Mouse (Mus musculus) brown adipose tissue, adult 24 weeks (tissue): ENCODE data around the gene Plcb1. TPM values are rescaled to one million over a fixed set of nuclear protein-coding genes. Genes with fewer than 3 reads are reported as not detected.

ENCODE experiments used
- H3K27ac ChIP-seq: fragments of 200-500 bp; replicated peaks from 2 replicates; pipeline ENCODE4 v1.5.1; 2012; ENCODE audit warnings: low read depth, mild to moderate bottlenecking, low read length
- H3K4me1 ChIP-seq: fragments of 200-500 bp; 2 replicates; pipeline ENCODE4 v1.6.1; 2012; ENCODE audit warnings: low read length, mixed read lengths; ENCODE audit not compliant: control insufficient read depth, insufficient read depth, insufficient read length
- H3K4me3 ChIP-seq: fragments of 200-500 bp; 2 replicates; pipeline ENCODE4 v1.5.1; 2012; ENCODE audit warnings: low read depth, mild to moderate bottlenecking, low read length, moderate library complexity; ENCODE audit not compliant: insufficient read depth
- polyA plus RNA-seq: library from polyadenylated mRNA; stranded (reverse); fragments of >200 nt; gene quantifications from 2 replicates; pipeline ENCODE4 v1.2.4, GENCODE M21; 2012; ENCODE audit not compliant: missing spikeins, insufficient read depth, insufficient read length

Plcb1 gene
- polyA plus RNA-seq, 1 experiment = 8.9 TPM

GRCm38 (mm10) chr2:135402916-135403315, 617.0 kb downstream of the Plcb1 start:
- H3K4me1 ChIP-seq = no peaks in the 10 kb centered on the region
- H3K27ac ChIP-seq = no peak overlapping the region

DNA sequence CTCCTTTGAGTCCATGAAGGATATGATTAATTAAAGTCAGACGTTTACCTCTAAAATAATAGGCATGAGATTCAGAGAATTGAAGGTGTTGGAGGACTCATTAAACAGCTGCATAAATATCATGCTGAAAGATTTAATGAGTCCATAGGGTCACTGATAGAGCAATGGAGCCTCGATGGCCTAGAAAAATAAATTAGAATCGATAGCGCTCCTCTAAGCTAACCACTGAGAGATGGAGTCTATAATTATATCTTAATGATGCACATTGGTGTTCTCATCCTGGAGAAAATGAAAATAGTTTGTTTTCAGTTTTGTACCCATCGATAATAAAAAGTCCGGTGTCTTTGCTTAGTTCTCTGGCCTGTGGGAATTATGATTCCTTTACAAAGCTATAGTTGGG, 617.5 kb downstream of the Plcb1 start:
- no peak overlapping the region for H3K4me3 ChIP-seq
- H3K27ac ChIP-seq = no peak overlapping the region
- no peaks in the 10 kb centered on the region for H3K4me1 ChIP-seq

More at GRCm38 (mm10) chr2:135402916-135403315, 617.0 kb downstream of the Plcb1 start:
- H3K4me3 ChIP-seq = no peak overlapping the region

GRCm38 (mm10) chr2:135404095-135404494, 618.2 kb downstream of the Plcb1 start:
- H3K4me1 ChIP-seq = no peaks in the 10 kb centered on the region

GRCm38 (mm10) chr2:135409418-135410097, 623.7 kb downstream of the Plcb1 start:
- Histone ChIP-seq H3K4me1 (no peaks in the 10 kb centered on the region), H3K4me3 (no peak overlapping the region), H3K27ac (no peak overlapping the region)

More at GRCm38 (mm10) chr2:135404095-135404494, 618.2 kb downstream of the Plcb1 start:
- Histone ChIP-seq H3K4me3 (no peak overlapping the region), H3K27ac (no peak overlapping the region)

GRCm38 (mm10) chr2:135411675-135412074, 625.8 kb downstream of the Plcb1 start:
- Histone ChIP-seq H3K4me3 (no peak overlapping the region), H3K4me1 (no peaks in the 10 kb centered on the region), H3K27ac (no peak overlapping the region)

DNA sequence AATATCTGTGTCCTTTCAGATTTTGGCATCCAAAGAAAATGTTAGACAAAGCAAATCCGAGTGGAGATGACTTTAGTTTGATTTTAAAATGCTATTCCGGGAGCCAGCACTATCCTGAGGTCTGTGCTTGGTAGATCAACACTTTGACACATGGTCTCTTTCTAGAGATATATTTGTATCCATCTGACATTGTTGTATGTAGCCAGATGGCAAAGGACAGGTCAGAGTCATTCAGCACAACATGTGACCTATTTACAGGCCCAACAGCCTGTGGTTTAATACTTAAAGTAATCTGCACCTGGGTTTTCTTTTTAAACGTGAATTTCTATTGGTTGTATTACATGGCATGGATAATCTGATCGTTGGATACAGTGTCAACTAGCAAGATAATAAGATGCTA, 629.3 kb downstream of the Plcb1 start:
- H3K4me1 ChIP-seq = no peaks in the 10 kb centered on the region
- H3K4me3 ChIP-seq = no peak overlapping the region
- H3K27ac ChIP-seq = no peak overlapping the region

GRCm38 (mm10) chr2:135419301-135419700, 633.4 kb downstream of the Plcb1 start:
- Histone ChIP-seq H3K27ac (no peak overlapping the region), H3K4me3 (no peak overlapping the region), H3K4me1 (no peaks in the 10 kb centered on the region)

GRCm38 (mm10) chr2:135434947-135435515, 649.2 kb downstream of the Plcb1 start:
- Histone ChIP-seq H3K4me1 (0 out of 2 replicates have a peak, but pooled peaks cover 3% of the 10 kb centered on the region), H3K4me3 (no peak overlapping the region), H3K27ac (no peak overlapping the region)

- Histone ChIP-seq H3K4me3 (no peak overlapping the region), H3K27ac (peak overlapping the region; percentile 39; the same call in 1 of the 2 replicates), H3K4me1 (0 out of 2 replicates have a peak, but pooled peaks cover 3% of the 10 kb centered on the region)
These were observed 653.2 kb downstream of the Plcb1 start for GRCm38 (mm10) chr2:135439034-135439433.

DNA sequence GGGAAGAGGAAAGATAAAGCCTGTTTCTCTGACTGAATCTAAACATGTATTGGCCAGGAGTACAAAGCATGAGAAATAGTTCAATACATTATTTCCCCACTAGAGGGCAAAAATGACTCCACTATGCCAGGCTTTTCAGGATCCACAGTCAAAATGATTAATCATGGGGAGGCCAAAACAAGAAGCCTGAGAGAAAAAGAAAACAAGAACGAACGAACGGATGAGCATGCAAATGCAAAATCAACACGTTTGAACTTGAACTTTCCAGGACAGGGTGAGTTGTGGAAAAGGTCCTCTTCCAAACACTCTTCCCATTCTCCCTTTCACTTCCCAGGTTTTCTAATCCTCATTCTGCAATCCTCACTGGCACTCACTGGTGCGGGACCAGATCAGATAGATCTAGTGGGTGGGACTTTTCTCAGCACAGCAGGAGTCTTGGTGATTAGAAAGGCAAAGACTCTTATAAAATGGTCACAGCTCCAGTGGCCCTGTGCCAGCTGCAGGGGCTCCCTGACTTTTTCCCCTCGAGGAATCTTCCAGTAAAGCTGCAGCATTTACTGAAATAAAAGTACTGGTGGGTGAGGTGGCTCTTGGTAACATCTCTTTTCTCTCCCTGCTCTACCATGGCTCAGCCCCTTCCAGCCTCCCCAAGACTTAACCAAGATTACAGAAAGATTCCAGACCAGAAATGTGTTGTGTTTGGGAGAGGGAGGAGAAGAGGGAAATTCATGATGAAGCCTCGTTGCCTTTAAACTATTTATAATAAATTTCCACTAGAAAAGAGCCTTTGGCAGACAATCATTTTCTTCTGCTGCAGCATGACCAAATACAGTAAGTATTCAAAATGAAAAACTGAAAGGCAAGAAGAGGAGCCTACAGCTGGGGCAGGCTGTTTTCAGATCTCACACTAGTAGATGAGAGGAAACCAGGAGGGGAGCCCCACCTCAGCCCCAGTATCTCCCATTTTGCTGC, 654.0 kb downstream of the Plcb1 start:
- peak overlapping the region; percentile 61 for H3K4me3 ChIP-seq

GRCm38 (mm10) chr2:135453581-135453980, 667.7 kb downstream of the Plcb1 start:
- Histone ChIP-seq H3K27ac (no peak overlapping the region), H3K4me3 (no peak overlapping the region), H3K4me1 (no peaks in the 10 kb centered on the region)

More for the DNA sequence above, 654.0 kb downstream of the Plcb1 start:
- 0 out of 2 replicates have a peak, but pooled peaks cover 3% of the 10 kb centered on the region for H3K4me1 ChIP-seq
- peak overlapping the region; percentile 84 for H3K27ac ChIP-seq

GRCm38 (mm10) chr2:135454015-135454414, 668.1 kb downstream of the Plcb1 start:
- no peak overlapping the region for H3K27ac ChIP-seq
- no peak overlapping the region for H3K4me3 ChIP-seq
- no peaks in the 10 kb centered on the region for H3K4me1 ChIP-seq

- Histone ChIP-seq H3K27ac (no peak overlapping the region), H3K4me3 (no peak overlapping the region), H3K4me1 (no peaks in the 10 kb centered on the region)
These were observed 668.6 kb downstream of the Plcb1 start for GRCm38 (mm10) chr2:135454455-135454854.

DNA sequence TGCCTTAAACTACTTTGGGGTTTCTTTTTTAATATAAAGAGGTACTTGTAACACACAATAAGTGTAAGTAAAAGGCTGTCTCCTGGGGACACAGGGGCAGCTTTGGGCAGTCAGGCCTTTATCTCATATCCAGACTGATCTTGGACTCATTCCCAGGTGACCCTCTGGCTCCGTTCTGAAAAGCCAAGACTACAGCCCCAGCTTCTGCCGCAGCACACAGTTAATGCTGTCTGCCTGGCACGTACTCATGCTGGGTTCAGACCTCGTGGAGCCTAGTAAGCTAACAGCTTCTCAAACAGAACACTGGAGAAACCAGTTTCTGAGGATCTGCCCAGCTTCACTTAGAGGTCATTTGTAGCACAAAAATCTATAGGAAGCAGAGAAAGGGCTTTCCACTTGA, 682.0 kb downstream of the Plcb1 start:
- Histone ChIP-seq H3K4me1 (no peaks in the 10 kb centered on the region), H3K4me3 (no peak overlapping the region), H3K27ac (no peak overlapping the region)

DNA sequence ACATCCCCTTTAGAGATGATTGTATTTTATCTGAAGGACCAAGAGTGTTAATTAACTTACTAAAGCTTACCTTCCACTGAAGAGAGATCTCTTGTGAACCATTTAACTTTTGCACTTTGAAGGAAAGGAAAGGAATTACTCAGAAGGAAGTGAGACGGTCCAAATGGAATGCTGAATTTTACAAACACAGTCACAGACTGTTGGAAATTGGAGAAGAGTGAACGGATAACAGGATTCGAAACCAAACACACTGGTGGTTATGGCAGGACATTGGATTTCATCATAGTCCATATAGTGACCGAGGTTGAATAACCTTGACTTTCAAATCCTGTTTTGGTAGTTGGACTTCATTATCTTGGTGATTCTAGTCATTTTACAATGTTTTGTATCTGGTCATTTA, 688.2 kb downstream of the Plcb1 start:
- no peaks in the 10 kb centered on the region for H3K4me1 ChIP-seq
- H3K27ac ChIP-seq = no peak overlapping the region
- no peak overlapping the region for H3K4me3 ChIP-seq
